ENCODE assay signal across 7 mouse cellular contexts in genomic region chr1:167308261-167309054, GRCm38 (mm10). TPM values are rescaled to one million over a fixed set of nuclear protein-coding genes. Genes with fewer than 3 reads are reported as not detected.
DNase-seq lines count a peak whose midpoint lies in the region; ATAC-seq and TF ChIP-seq lines count a peak whose summit lies in the region.

Gene Tmco1, plus strand, starts transcription at chr1:167308378.

- H3K9ac ChIP-seq in embryonic facial prominence, embryonic 12.5 days = peak within 1 kb of the TSS; percentile 94
- H3K9ac ChIP-seq in limb, embryonic 12.5 days (replicated peaks) = peak within 1 kb of the TSS; percentile 78
- H3K9ac ChIP-seq in midbrain, embryonic 15.5 days = peak within 1 kb of the TSS; percentile 92

- peaks cover 6% of the 10 kb centered on the region for H3K4me1 ChIP-seq in embryonic facial prominence, embryonic 12.5 days
- H3K4me1 ChIP-seq in kidney, adult 2 months (ENCODE audit: control insufficient read depth, insufficient read depth, low read length) = peaks cover 7% of the 10 kb centered on the region; the same call in 1 of the 2 replicates
- peaks cover 7% of the 10 kb centered on the region for H3K4me1 ChIP-seq in limb, embryonic 12.5 days (replicated peaks)
- H3K4me1 ChIP-seq in midbrain, embryonic 15.5 days = peaks cover 9% of the 10 kb centered on the region
- peaks cover 3% of the 10 kb centered on the region; the same call in 1 of the 2 replicates for H3K4me1 ChIP-seq in spleen, adult 2 months (ENCODE audit: control insufficient read depth, insufficient read depth, insufficient read length)

- no peak for TF ChIP-seq CTCF in kidney, adult 2 months (conservative IDR thresholded peaks at IDR 0.05; ENCODE audit: insufficient read depth, insufficient read length, low read depth, low read length)
- TF ChIP-seq CTCF in spleen, adult 2 months (IDR thresholded peaks at IDR 0.05; ENCODE audit: extremely low read depth, insufficient read depth, insufficient read length, insufficient replicate concordance) = no peak

- peak; percentile 99 for DNase-seq in adrenal gland, postnatal 25 days
- peak; percentile 97 to 98 for DNase-seq in heart, adult 18-20 months
- peak; percentile 98 for DNase-seq in kidney, adult 2 months
- peak; percentile 90 to 98 for DNase-seq in spleen, adult 2 months (ENCODE audit: low read depth in 1 of 2, low spot score in 2 of 2)

- TF ChIP-seq POLR2A in kidney, adult 2 months (IDR thresholded peaks at IDR 0.05; ENCODE audit: low read depth, low read length) = peak; percentile 90
- TF ChIP-seq POLR2A in spleen, adult 2 months (IDR thresholded peaks at IDR 0.05; ENCODE audit: low read depth, low read length) = peak; percentile 93

- peak; percentile 96 for ATAC-seq in embryonic facial prominence, embryonic 12.5 days (ENCODE audit: insufficient number of reproducible peaks, insufficient read depth, low FRiP score, low TSS enrichment)
- peak; percentile 95 for ATAC-seq in limb, embryonic 12.5 days (ENCODE audit: insufficient number of reproducible peaks, insufficient read depth, low FRiP score, low TSS enrichment, low read depth)
- peak; percentile 99 for ATAC-seq in midbrain, embryonic 15.5 days (replicated peaks)

- no peaks in the 10 kb centered on the region for H3K27me3 ChIP-seq in embryonic facial prominence, embryonic 12.5 days
- no peaks in the 10 kb centered on the region for H3K27me3 ChIP-seq in kidney, adult 2 months (replicated peaks; ENCODE audit: control insufficient read depth, insufficient read depth, low read length)
- no peaks in the 10 kb centered on the region for H3K27me3 ChIP-seq in limb, embryonic 12.5 days
- no peaks in the 10 kb centered on the region for H3K27me3 ChIP-seq in midbrain, embryonic 15.5 days (replicated peaks)
- no peaks in the 10 kb centered on the region for H3K27me3 ChIP-seq in spleen, adult 2 months (ENCODE audit: control insufficient read depth, insufficient read depth, low read length)

- peak within 1 kb of the TSS; percentile 78 for H3K4me3 ChIP-seq in embryonic facial prominence, embryonic 12.5 days
- peak within 1 kb of the TSS; percentile 99 for H3K4me3 ChIP-seq in kidney, adult 2 months (ENCODE audit: insufficient read depth, low read depth, low read length)
- peak within 1 kb of the TSS; percentile 67 for H3K4me3 ChIP-seq in limb, embryonic 12.5 days (replicated peaks)
- peak within 1 kb of the TSS; percentile 76 for H3K4me3 ChIP-seq in midbrain, embryonic 15.5 days
- H3K4me3 ChIP-seq in spleen, adult 2 months (ENCODE audit: extremely low read depth, insufficient read depth, insufficient read length) = peak within 1 kb of the TSS; percentile 94

- no peaks in the 10 kb centered on the region for H3K9me3 ChIP-seq in embryonic facial prominence, embryonic 12.5 days
- no peaks in the 10 kb centered on the region for H3K9me3 ChIP-seq in limb, embryonic 12.5 days
- no peaks in the 10 kb centered on the region for H3K9me3 ChIP-seq in midbrain, embryonic 15.5 days

- H3K4me2 ChIP-seq in embryonic facial prominence, embryonic 12.5 days (replicated peaks) = peak within 1 kb of the TSS; percentile 77
- H3K4me2 ChIP-seq in limb, embryonic 12.5 days = peak within 1 kb of the TSS; percentile 73
- H3K4me2 ChIP-seq in midbrain, embryonic 15.5 days = peak within 1 kb of the TSS; percentile 75

- H3K36me3 ChIP-seq in embryonic facial prominence, embryonic 12.5 days = no peaks in the 10 kb centered on the region
- no peaks in the 10 kb centered on the region for H3K36me3 ChIP-seq in kidney, adult 2 months (ENCODE audit: control insufficient read depth, insufficient read depth, low read length)
- H3K36me3 ChIP-seq in limb, embryonic 12.5 days = peaks cover 21% of the 10 kb centered on the region
- H3K36me3 ChIP-seq in midbrain, embryonic 15.5 days (replicated peaks) = no peaks in the 10 kb centered on the region; the same call in 1 of the 2 replicates
- no peaks in the 10 kb centered on the region; the same call in 1 of the 2 replicates for H3K36me3 ChIP-seq in spleen, adult 2 months (ENCODE audit: control insufficient read depth, insufficient read depth, low read length)

- peak within 1 kb of the TSS; percentile 93 for H3K27ac ChIP-seq in embryonic facial prominence, embryonic 12.5 days
- peak within 1 kb of the TSS; percentile 93 for H3K27ac ChIP-seq in kidney, adult 2 months (ENCODE audit: insufficient read depth, low read depth, low read length)
- peak within 1 kb of the TSS; percentile 94 for H3K27ac ChIP-seq in limb, embryonic 12.5 days
- peak within 1 kb of the TSS; percentile 97 for H3K27ac ChIP-seq in midbrain, embryonic 15.5 days
- peak within 1 kb of the TSS; percentile 94 for H3K27ac ChIP-seq in spleen, adult 2 months (ENCODE audit: insufficient read depth, low read length)

- under 1% methylated on average over 82 of the region's 82 CpGs for WGBS in embryonic facial prominence, embryonic 12.5 days
- under 1% methylated on average over 82 of the region's 82 CpGs for WGBS in kidney, adult 2 months
- under 1% methylated on average over 82 of the region's 82 CpGs for WGBS in limb, embryonic 12.5 days
- under 1% methylated on average over 82 of the region's 82 CpGs for WGBS in midbrain, embryonic 15.5 days
- WGBS in spleen, adult 2 months = under 1% methylated on average over 82 of the region's 82 CpGs

RNA-seq across cellular contexts. Expression of gene Tmco1, which starts in this region (rescaled TPM):
- 151 and 164 TPM in 2 replicates for total RNA-seq in adrenal gland, postnatal 25 days (2021)
- 64.6 and 66.3 TPM in 2 replicates for polyA plus RNA-seq in embryonic facial prominence, embryonic 12.5 days (2016; fragmentation: Nextera tagmentation; extraction: Ambion mirVana)
- 10 to 100 TPM; 83.6 to 99.6 TPM for total RNA-seq in heart, adult 18-20 months (2021)
- 96.7 and 127 TPM in 2 replicates for polyA plus RNA-seq in kidney, adult 2 months (2012; rRNA removed)
- 63.5 and 64.4 TPM in 2 replicates for polyA plus RNA-seq in limb, embryonic 12.5 days (2016; fragmentation: Nextera tagmentation; extraction: Ambion mirVana)
- polyA plus RNA-seq in midbrain, embryonic 15.5 days (2015; fragmentation: Nextera tagmentation; extraction: Ambion mirVana) = 65.2 and 70.6 TPM in 2 replicates
- 13.6 and 17.5 TPM in 2 replicates for polyA plus RNA-seq in spleen, adult 2 months (2012; rRNA removed)

Comparison
In these comparisons a context has a peak if more than half of its experiments do, and no peak if none do; other contexts are left out.
1. Peak in every context shown above with its lines: DNase-seq, ATAC-seq, H3K4me3 ChIP-seq and H3K27ac ChIP-seq.